Mouse (Mus musculus): ENCODE data around the gene Alox5.

DNA sequence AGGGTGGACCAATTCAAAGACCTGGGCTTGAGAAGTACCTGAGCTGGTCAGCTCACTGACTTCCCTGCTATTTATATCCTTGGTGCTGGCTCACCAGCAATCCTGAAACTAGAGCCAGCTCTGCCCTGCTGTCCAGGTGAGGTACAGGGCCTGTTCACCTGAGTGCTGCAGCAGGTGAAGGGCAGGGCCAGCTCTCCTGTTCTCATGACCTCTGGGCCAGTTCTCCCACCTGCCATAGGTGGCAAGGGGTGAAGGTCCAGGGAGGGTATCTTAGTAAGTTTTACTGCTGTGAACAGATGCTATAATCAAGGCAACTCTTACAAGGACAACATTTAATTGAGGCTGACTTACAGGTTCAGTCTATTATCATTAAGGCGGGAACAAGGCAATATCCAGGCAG is 91.2 kb downstream of the Alox5 start:
- TF ChIP-seq CTCF (IDR thresholded peaks at IDR 0.05; ENCODE audit: extremely low read depth, insufficient read depth, low read length) (no peak), POLR2A (IDR thresholded peaks at IDR 0.05; ENCODE audit: extremely low read depth, insufficient read depth, low read length) (no peak)

Data from cortical plate, adult 2 months (tissue).